Mouse (Mus musculus) thymus, adult 2 months (tissue): Measurements from ENCODE around the gene Tmem17. TPM values are rescaled to one million over a fixed set of nuclear protein-coding genes. Genes with fewer than 3 reads are reported as not detected.

Source experiments
- DNase-seq: peaks from one replicate; pipeline ENCODE4 v3.0.0; 2021
- H3K27ac ChIP-seq: fragments of 200-500 bp; 2 replicates; pipeline ENCODE4 v1.5.1; 2012; ENCODE audit warnings: low read length, control low read depth; ENCODE audit not compliant: control insufficient read depth, insufficient read depth
- H3K27me3 ChIP-seq: fragments of 200-500 bp; 2 replicates; pipeline ENCODE4 v1.6.1; 2012; ENCODE audit warnings: mild to moderate bottlenecking, low read length, moderate library complexity, mixed read lengths; ENCODE audit not compliant: control insufficient read depth, insufficient read depth
- H3K36me3 ChIP-seq: fragments of 200-500 bp; 2 replicates; pipeline ENCODE4 v1.6.1; 2012; ENCODE audit warnings: mild to moderate bottlenecking, low read length, moderate library complexity; ENCODE audit not compliant: control insufficient read depth, insufficient read depth
- H3K4me1 ChIP-seq: fragments of 200-500 bp; replicated peaks from 2 replicates; pipeline ENCODE4 v1.6.1; 2012; ENCODE audit warnings: low read length; ENCODE audit not compliant: control insufficient read depth, insufficient read depth
- H3K4me3 ChIP-seq: fragments of 200-500 bp; 2 replicates; pipeline ENCODE4 v1.5.1; 2012; ENCODE audit warnings: mild to moderate bottlenecking, low read length, control low read depth, moderate library complexity; ENCODE audit not compliant: control insufficient read depth, insufficient read depth
- CTCF ChIP-seq: fragments of 200-500 bp; IDR thresholded peaks from 2 replicates; pipeline ENCODE4 v1.5.1; 2012; ENCODE audit warnings: mild to moderate bottlenecking, control low read depth, low read length, moderate library complexity, borderline replicate concordance; ENCODE audit not compliant: control insufficient read depth, poor library complexity, insufficient read depth; ENCODE audit errors: extremely low read depth
- POLR2A ChIP-seq: fragments of 200-500 bp; IDR thresholded peaks from 2 replicates; pipeline ENCODE4 v1.6.1; 2012; ENCODE audit warnings: mild to moderate bottlenecking, low read length, control low read depth, moderate library complexity; ENCODE audit not compliant: control insufficient read depth, poor library complexity, insufficient read depth; ENCODE audit errors: extremely low read depth
- WGBS: fragments of 180-500 bp; shearing (Covaris S2); methylation state at CpG from one replicate; pipeline ENCODE4 v1.1.7; 2018; 5-methylcytosine and 5-hydroxymethylcytosine counted together
- polyA plus RNA-seq: library from polyadenylated mRNA; depleted of rRNA; stranded (reverse); fragments of >200 nt; gene quantifications from 2 replicates; pipeline ENCODE4 v1.2.3, GENCODE M21; 2012

The Tmem17 gene
- polyA plus RNA-seq, 1 experiment, result 1.6 TPM

DNA sequence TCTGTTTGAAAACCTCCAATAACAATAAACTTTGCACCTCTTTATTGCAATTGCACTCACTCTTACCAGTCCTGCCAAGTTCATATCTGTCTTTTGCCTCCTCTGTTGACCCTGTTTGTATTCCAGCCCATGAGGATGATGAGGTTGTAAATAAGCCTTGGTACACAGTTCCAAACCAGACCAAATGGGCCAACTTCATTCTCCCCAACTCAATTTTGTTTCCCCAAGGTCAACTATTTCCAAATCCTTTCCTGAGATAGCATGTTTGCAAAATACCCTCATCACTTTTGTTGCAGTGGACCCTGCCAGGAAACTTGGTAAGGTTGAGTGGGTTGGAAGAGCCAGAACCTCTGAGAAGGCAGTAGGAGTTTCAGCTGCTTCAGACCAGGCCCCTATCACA lies 16.9 kb upstream of the Tmem17 start:
- Histone ChIP-seq H3K36me3 (no peaks in the 10 kb centered on the region), H3K27ac (no peak overlapping the region), H3K4me1 (no peaks in the 10 kb centered on the region), H3K27me3 (no peaks in the 10 kb centered on the region), H3K4me3 (no peak overlapping the region)
- TF ChIP-seq POLR2A, result no peak
- no peak for TF ChIP-seq CTCF
- DNase-seq, result no peak

DNA sequence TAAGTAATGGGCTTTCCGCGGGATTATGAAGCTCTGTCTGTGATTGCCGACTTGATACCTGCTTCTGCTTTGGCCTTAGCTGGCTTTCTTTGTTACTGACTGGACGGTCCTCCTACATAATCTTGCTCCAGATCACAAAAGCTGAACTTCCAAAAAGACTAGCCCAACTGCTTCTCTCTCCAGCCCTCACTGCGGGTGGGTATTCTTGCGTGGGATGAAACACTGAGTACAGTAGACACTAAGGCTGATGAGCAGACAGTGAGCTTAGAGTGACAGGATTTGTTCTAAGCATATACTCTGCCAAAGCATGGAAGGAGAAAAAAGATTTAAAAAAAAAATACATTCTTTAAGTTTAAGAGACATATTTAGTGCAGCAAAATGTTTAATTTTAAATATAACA lies 12.5 kb upstream of the Tmem17 start:
- 96% methylated on average over 6 of the region's 6 CpGs for WGBS
- Histone ChIP-seq H3K4me3 (no peak overlapping the region), H3K27ac (no peak overlapping the region), H3K36me3 (no peaks in the 10 kb centered on the region), H3K4me1 (no peaks in the 10 kb centered on the region), H3K27me3 (no peaks in the 10 kb centered on the region)
- no peak for DNase-seq
- TF ChIP-seq POLR2A (no peak), CTCF (no peak)

DNA sequence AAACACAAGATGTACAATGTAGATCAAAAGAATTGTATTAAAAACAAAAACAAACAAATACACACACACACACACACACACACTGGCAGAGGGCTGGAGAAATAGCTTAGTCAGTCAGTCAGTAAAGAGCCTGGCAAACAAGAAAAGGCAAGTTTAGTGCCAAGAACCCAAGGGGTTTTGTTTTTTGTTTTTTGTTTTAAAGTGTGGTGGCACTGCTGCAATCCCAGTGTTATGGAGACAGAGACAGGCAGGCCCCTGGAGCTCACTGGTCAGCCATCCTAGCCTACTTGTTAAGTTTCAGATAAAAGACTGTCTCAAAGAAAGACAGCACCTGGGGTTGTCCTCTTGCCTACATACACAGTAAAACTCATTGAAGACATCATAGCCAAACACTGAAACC lies 12.0 kb upstream of the Tmem17 start:
- no peaks in the 10 kb centered on the region for H3K36me3 ChIP-seq
- TF ChIP-seq POLR2A, result no peak
- no peak for TF ChIP-seq CTCF
- H3K4me1 ChIP-seq, result no peaks in the 10 kb centered on the region
- no peak overlapping the region for H3K4me3 ChIP-seq
- no peaks in the 10 kb centered on the region for H3K27me3 ChIP-seq
- DNase-seq, result no peak
- H3K27ac ChIP-seq, result no peak overlapping the region

DNA sequence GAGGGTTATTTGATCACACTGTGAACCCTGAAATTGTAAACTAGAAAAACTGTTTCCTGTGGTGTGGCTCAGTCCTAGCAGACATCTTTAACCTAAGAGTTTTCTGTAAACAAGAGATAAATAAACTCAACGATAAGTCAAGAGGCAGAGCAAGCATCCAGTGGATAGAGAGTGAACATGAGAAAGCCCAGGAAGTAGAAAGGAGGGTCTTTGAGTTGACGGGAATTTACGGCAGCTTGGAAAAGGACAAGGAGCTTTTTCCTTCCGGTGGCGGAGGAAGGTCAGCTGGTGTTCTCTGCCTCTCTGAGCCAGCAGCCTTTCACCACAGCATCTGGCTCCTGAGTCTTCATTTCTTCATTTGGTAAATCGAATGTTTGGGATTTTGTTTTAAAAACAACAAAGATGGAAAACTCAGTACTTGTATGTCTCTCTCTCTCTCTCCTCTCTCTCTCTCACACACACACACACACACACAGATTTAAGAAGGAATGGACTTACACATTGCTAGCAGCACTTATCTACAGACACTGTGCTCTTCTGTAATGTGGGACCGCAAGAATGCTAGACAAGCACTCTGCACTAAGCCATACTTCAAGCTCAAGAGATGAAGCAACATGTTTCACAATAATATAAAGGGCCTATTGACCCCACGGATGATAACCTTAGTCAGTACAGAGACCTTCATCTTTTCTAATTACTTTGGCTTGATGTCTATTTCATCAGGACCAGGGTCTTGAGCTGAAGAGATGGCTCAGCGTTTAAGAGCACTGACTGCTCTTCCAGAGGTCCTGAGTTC lies 10.9 kb upstream of the Tmem17 start:
- 90% methylated on average over 9 of the region's 9 CpGs for WGBS
- H3K4me3 ChIP-seq, result no peak overlapping the region
- DNase-seq, result no peak
- no peak overlapping the region for H3K27ac ChIP-seq
- no peak for TF ChIP-seq CTCF
- TF ChIP-seq POLR2A, result no peak
- H3K27me3 ChIP-seq, result no peaks in the 10 kb centered on the region
- no peaks in the 10 kb centered on the region for H3K4me1 ChIP-seq
- H3K36me3 ChIP-seq, result no peaks in the 10 kb centered on the region

DNA sequence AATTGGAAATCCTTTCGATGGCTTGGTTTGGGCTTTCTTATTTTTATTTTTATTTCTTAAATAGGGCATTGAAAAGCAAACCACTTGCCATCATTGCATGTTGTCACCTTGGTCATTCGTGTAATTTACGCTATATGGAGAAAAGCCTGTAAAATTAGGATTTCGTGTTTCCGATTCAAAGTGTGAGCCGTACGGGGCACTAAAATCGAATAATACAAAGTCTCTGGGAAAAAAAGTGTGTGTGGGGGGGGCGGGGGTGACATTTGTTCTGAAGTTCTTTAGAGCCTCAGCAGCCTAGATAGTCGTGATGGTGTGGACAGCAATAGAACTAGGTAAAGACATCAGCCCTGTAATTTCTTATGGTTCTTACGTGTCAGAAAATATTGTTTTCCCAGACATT lies 1.2 kb downstream of the Tmem17 start:
- Histone ChIP-seq H3K4me3 (no peak overlapping the region), H3K27ac (no peak overlapping the region)
- no peak for TF ChIP-seq CTCF
- no peak for TF ChIP-seq POLR2A

DNA sequence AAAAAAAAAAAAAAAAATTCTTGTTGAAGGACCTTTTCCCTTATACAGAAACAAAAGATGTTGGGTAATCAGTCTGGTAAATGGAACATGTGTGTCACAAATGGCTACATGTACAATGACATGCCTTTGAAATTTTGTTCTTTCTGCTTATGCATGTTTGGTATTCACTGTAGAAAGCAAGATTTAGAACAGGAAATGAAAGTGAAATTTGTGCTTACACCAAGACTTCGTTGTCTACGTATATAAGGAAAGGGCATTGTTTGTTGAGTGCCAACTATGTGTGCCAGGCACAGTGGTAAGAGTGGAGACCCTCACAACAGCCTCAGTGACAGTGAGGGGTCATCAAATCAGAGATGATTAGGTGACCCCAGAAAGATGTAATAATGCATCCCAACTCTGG lies 3.2 kb downstream of the Tmem17 start:
- Histone ChIP-seq H3K4me3 (no peak overlapping the region), H3K4me1 (peaks cover 5% of the 10 kb centered on the region; the same call in 1 of the 2 replicates), H3K27ac (no peak overlapping the region), H3K27me3 (no peaks in the 10 kb centered on the region), H3K36me3 (no peaks in the 10 kb centered on the region)
- no peak for TF ChIP-seq CTCF
- no peak for TF ChIP-seq POLR2A
- DNase-seq, result no peak
- WGBS, result 93% methylated on average over 2 of the region's 2 CpGs

More for the DNA sequence above, 1.2 kb downstream of the Tmem17 start:
- Histone ChIP-seq H3K27me3 (no peaks in the 10 kb centered on the region), H3K4me1 (peaks cover 5% of the 10 kb centered on the region; the same call in 1 of the 2 replicates), H3K36me3 (no peaks in the 10 kb centered on the region)
- no peak for DNase-seq
- WGBS, result 81% methylated on average over 11 of the region's 11 CpGs

DNA sequence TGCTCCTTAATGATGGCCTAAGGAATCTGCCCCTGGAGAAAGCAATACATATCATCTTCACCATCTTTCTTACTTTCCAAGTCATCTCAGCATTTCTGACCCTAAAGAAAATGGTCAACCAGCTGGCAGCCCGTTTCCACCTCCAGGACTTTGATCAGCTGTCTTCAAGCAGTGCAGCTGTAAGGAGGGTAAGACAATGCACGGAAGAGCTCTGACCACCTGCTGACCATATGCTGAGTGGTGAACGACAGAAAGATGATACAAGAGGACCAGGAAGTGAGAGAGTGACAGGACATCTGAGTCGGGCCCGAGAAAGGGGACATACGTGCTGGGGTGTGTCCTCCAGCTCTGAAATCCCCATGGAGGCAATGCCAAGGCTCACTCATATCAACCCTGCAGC lies 6.6 kb downstream of the Tmem17 start:
- TF ChIP-seq CTCF (no peak), POLR2A (no peak)
- Histone ChIP-seq H3K4me3 (no peak overlapping the region), H3K4me1 (no peaks in the 10 kb centered on the region), H3K27ac (no peak overlapping the region), H3K27me3 (no peaks in the 10 kb centered on the region), H3K36me3 (no peaks in the 10 kb centered on the region)
- no peak for DNase-seq
- 92% methylated on average over 6 of the region's 6 CpGs for WGBS
